Mouse (Mus musculus) left cerebral cortex, adult 18-20 months (tissue): ENCODE results near the gene Ccdc191. TPM values are rescaled to one million over a fixed set of nuclear protein-coding genes. Genes with fewer than 3 reads are reported as not detected.

Experiments
- DNase-seq, 2 experiments: peaks; one replicate each; pipeline ENCODE4 v3.0.0; 2021 to 2022; ENCODE audit warnings: low spot score in 2 of 2, mixed read lengths in 1 of 2
- total RNA-seq, 2 experiments: library from RNA; stranded (reverse); gene quantifications; 2 replicates each; pipeline ENCODE4 v1.2.3; 2021

Gene Ccdc191
- total RNA-seq, 2 experiments from 2014 or later = 3.9 to 5.4 TPM

DNA sequence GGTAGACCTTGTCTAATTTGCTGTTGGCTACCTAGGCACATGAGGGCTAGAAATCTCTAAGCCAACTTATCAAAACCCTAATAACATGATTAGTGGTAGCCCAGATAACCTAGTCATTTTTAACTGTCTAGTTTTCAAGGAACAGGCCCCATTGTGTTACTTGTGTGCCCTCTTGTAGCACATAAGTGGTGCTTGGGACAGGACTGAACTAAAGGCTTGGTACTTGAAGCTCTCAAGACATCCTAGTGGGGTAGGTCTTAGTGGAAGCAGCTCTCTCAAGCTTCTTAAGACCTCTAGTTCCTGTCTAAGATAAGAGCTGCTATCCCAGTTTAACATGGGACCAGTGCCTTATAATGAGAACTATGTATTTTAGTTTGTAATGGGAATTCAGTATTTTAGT lies 41.0 kb downstream of the Ccdc191 start:
- DNase-seq = no peak

DNA sequence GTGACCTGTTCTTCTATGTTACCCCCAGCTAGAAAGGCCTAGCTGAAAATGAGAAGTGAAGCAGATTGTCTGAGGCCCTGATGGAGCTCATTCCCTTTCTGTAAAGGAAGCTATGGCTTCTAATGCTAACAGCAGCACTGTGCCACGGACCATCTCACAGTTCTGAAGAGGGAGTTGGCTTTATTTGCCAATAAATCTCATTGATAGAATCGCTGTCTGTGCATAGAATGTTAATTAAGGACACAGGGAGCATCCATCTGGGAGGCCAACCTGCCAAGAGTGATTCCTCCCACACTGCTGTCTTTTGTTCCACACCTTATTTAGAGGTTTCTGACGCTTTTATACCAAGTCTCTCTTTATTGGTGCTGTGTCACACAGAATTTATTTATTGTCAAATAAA lies 41.9 kb downstream of the Ccdc191 start:
- no peak for DNase-seq

- DNase-seq = no peak
Observed at GRCm38 (mm10) chr16:43932319-43932718, 42.7 kb downstream of the Ccdc191 start.

DNA sequence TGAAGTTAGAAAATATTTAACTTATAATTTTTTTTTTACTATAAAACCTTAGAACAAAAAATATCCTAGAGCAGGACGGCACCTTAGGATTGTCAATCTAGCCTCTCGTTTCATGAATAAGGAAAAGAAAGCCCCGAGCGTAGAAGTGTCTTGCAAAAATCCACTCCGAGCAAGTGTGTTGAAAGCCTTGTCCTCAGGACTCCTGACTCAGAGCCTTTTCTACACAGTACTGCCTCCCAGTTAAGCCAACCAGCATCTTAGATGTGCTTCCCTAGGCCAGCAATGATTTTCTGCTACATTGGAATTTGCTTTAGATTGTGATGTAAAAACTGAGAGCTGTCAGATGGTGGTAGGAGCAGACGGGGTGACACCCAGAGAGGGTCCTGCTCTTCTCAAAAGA lies 43.4 kb downstream of the Ccdc191 start:
- DNase-seq = no peak

- no peak for DNase-seq
Observed at GRCm38 (mm10) chr16:43934856-43935255, 45.3 kb downstream of the Ccdc191 start.

- DNase-seq = no peak
Observed at GRCm38 (mm10) chr16:43935367-43935766, 45.8 kb downstream of the Ccdc191 start.

DNA sequence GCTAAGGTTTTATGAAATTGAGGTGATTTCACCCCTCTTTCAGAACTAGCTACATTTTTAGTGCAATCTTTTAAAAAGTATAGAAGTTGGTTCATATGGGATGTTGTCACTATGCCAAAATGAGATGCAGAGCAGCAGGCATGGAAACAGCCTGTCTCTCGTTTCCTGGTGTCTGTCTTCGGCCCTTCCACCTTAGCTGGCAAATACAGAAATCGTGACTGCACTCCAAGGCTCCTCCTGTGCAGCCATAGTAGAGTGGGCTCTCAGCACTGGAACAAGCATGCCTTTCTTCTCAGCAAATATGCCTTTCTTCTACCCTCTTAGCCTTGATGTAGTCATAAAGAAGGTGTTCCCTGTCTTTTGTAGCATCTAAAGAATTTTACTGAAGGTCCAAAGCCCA lies 46.3 kb downstream of the Ccdc191 start:
- no peak for DNase-seq

DNA sequence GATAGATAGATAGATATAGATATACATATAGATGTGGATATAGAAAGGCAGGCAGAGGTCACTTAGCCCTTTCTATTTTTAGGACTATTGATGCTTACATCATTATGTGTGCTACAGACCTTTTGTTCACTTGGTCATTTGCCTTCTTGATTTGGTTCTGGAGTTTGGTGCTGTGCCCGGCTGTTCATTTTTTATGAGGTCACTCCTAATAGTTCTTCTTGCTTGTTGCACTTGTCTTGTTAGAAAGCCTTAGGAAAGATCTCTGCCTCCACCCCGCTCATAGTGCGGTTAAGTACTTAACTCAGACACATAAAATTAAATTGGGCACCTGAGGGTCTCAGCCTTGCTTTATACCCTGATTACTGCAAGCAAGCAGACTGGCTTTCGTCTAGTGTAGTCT lies 51.2 kb downstream of the Ccdc191 start:
- DNase-seq = no peak

DNA sequence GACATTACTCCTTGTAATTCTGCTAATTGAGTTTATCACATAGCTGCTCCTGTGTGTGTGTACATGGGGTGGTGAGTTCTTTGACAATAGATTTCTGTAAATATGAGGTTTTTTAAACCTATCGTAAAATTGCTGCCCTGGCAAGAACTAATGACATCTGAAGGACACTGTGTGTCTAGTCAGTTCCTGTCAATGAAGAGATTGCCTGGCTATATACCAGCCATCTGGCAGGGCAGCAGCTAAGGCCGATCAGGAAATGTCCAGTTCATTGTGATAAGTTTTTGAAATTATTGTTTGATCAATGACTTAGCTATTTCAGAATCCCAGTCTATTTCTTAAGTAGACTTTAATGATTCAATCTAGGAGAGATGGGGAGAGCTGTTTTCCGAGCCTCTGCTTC lies 55.8 kb downstream of the Ccdc191 start:
- no peak for DNase-seq

GRCm38 (mm10) chr16:43945869-43946268 lies 56.3 kb downstream of the Ccdc191 start:
- DNase-seq = no peak

- no peak for DNase-seq
Observed at GRCm38 (mm10) chr16:43951591-43951990, 62.0 kb downstream of the Ccdc191 start.

DNA sequence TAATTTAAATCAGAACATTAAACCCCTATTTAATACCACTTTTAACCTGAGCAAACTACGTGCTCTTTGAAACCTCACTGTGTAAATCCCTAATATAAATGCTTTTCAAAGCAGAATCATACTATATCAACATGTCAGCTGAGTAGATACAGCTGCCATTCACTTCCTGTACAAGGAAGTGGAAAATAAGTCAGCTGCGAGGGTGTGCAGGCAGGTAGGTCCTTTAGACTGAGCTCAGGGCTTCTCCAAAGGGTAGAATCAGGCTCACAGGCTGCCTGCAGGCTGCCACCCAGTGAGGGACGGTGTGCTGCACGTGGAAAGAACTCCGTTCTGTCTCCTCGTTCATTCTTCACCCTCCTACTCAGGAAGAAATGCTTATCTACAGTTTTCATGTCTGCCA lies 65.3 kb downstream of the Ccdc191 start:
- DNase-seq = no peak

- no peak for DNase-seq
Observed at GRCm38 (mm10) chr16:43958038-43958437, 68.4 kb downstream of the Ccdc191 start.

DNA sequence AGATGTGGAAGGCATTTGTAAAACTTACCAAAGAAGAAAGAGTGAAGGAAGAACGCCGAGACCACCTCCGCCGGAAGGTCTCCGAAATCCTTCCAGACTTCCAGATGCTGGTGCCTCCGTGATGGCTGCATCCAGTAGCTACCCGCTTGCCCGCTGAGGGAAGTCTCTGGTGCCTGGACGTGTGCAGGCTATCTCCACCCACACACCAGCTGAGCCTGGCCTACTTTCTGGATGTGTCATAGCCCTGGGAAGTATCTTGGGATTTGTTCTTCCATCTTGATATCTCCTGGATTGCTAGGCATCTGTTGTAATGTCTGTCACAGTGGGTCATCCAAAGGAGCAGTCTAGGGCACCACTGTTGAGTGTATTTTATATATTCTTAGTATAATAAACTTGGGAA lies 73.7 kb downstream of the Ccdc191 start:
- DNase-seq = peak; percentile 49 to 63

GRCm38 (mm10) chr16:43963780-43964179 lies 74.2 kb downstream of the Ccdc191 start:
- DNase-seq = no peak

DNA sequence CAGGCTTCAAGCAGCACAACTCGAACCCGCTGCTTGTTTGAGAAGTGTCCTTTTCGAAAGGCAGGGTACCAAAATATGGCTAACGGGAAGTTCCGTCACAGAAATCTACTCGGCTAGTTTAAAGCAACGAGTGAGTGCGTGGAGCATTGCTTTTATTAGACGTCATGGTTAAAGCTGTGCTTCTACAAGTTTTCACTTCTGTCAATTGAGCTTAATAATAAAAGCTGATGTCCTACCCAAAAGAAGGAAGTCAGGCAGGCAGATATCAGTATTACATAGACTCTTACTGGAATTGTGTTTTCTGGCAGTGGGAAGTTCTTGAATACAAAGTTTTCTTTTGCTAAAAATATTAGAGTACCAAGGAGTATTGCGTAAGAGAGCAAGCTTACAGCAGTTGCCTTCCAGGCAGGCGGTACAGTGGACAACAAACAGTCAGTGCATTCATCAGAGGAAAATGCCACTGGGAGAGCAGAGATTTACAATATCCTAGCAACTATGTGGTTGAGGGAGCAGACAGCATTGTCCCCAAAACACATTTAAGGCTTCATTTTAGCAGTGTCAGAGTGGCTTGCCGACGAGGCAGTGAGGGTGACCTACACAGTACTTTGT lies 76.3 kb downstream of the Ccdc191 start:
- no peak for DNase-seq

GRCm38 (mm10) chr16:43970426-43970825 lies 80.8 kb downstream of the Ccdc191 start:
- no peak for DNase-seq

DNA sequence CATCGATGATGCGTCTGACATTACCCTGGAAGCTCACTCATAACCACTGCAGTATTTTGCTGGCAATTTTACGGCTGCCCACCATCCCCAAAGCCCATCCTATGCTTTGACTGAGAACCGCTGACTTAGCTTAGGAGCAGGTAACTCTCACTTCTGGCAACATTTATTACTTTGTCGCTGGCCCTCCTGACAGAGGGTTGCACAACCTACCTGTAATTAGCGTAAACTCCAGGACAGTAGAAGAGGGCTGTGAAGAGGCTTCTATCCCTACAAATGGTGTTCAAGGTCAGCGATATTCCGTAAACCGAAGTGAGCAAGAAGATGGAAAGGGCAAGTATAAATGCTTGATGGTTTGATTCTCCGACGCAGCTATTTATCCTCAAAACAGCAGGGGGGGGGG lies 81.6 kb downstream of the Ccdc191 start:
- no peak for DNase-seq

- no peak for DNase-seq
Observed at GRCm38 (mm10) chr16:43971741-43972140, 82.1 kb downstream of the Ccdc191 start.

DNA sequence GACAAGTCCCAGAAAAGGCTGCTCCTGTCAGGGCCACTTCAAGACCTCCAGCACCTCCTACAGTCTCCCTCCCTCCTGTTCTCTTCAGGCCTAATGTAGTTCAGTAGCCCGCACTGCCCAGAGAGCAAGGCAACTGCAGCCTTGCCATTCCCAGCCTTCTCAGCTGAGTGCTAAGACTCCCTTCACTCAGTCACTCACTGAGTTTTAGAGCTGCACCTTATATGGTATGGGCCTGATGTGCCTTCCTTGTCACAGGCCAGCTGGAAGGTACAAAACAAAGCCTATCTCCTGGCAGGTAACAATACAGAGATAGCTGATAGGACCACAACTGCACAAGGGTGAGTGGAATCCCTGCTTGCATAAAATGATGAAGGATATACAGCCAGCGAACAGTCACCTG lies 82.8 kb downstream of the Ccdc191 start:
- no peak for DNase-seq

DNA sequence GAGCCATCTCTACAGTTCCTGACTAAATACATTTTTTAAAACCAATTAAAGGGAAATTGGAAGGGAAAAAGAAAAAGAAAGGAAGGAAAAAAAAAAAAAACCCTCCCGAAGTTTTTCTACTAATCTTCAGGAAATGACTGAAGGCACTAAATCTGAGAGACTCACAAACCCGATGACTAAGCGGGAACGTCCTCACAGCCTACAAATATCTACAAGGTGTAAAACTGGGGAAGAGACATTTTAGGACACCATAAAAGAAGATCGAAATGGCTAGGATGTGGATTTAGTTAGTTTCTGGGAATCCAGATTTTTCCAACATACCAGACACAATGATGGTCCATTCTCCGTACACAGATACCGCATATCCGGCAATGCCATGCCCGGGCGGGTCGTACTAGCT lies 83.5 kb downstream of the Ccdc191 start:
- no peak for DNase-seq

DNA sequence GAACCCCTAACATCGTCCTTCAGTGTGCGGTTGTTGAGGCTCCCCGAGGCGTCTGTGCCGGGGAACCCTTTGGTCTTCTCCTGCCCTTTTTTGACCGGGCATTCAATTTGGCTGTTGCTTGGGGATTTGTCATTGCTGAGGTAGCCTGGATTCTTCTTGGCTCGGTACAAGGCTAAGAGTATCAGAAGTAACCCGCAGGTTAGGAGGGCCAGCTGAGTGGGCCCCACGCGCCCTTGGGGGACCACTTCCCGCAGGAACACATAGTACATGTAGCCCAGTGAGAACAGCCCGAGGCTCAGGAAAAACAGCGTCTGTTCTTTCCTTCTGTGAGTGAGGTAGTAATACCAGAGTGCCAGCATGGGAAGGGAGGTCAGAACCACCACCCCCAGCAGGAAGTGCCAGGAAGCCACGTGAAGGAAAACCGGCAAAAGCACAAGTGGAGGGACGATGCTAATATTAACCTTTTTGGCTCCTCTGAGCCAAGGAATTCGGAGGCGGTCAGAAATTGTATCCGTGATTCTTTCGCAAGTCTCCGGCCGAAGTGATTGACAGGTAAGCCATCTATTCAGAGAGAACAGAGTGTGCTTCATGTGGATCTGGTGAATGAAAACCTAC lies 84.1 kb downstream of the Ccdc191 start:
- DNase-seq = no peak

- DNase-seq = no peak
Observed at GRCm38 (mm10) chr16:43979010-43979327, 89.4 kb downstream of the Ccdc191 start.
